Mouse (Mus musculus): ENCODE measurements around the gene Chil4.
"Not testable (repeated sequence)": the region's sequence is repeated elsewhere in the genome, so short reads cannot be mapped to it uniquely, and the experiment has no call there.

DNA sequence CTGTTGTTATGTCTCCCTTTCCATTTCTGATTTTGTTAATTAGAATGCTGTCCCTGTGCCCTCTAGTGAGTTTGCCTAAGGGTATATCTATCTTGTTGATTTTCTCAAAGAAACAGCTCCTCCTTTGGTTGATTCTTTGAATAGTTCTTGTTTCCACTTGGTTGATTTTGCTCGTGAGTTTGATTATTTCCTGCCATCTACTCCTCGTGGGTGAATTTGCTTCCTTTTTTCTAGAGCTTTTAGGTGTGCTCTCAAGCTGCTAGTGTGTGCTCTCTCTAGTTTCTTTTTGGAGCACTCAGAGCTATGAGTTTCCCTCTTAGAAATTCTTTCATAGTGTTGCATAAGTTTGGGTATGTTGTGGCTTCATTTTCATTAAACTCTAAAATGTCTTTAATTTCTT, 44.3 kb downstream of the Chil4 start:
- TF ChIP-seq CTCF, POLR2A (IDR thresholded peaks at IDR 0.05; ENCODE audit: insufficient read depth, low read depth, low read length): not testable (repeated sequence)

All from olfactory bulb, adult 2 months (tissue).